9 mouse cellular contexts compared by ENCODE assay signal in genomic region chr10:60351248-60351647, GRCm38 (mm10). TPM values are rescaled to one million over a fixed set of nuclear protein-coding genes. Genes with fewer than 3 reads are reported as not detected.
DNase-seq lines count a peak whose midpoint lies in the region; ATAC-seq lines count a peak whose summit lies in the region.
"Had no signal": no experiment of that assay in that cellular context is flagged by ENCODE, and none has a peak within 500 bp of the region (broad histone marks: within the 10 kb centered on the region; RNA-seq: fewer than 3 reads in every experiment).

No protein-coding gene starts in this region.

- no peaks in the 10 kb centered on the region for H3K36me3 ChIP-seq in heart, embryonic 11.5 days (ENCODE audit: control insufficient read depth, insufficient read depth, low read length)
- no peaks in the 10 kb centered on the region for H3K36me3 ChIP-seq in hindbrain, embryonic 12.5 days
- H3K36me3 ChIP-seq in forebrain, embryonic 14.5 days (ENCODE audit: control insufficient read depth, insufficient read depth, low read length): no peaks in the 10 kb centered on the region

- H3K4me2 ChIP-seq in heart, embryonic 11.5 days: peak overlapping the region; percentile 42
- no peak overlapping the region for H3K4me2 ChIP-seq in hindbrain, embryonic 12.5 days (replicated peaks)
- H3K4me2 ChIP-seq in forebrain, embryonic 14.5 days (ENCODE audit: low read length): no peak overlapping the region

- no peak for DNase-seq in heart, postnatal 36 days
- peak; percentile 21 for DNase-seq in MN1 (ENCODE audit: low spot score)
- DNase-seq in lung, postnatal 36 days: peak; percentile 54
- DNase-seq in right cerebral cortex, postnatal 14 days: no peak
- no peak for DNase-seq in forebrain, embryonic 14.5 days (ENCODE audit: low spot score)

- intact Hi-C loops in heart, postnatal 36 days (cut with DNase I): loop anchor here (5.0 kb wide), 1 partner anchor 481 kb away; the partner anchor contains the start of gene Unc5b

- H3K4me3 ChIP-seq in heart, embryonic 11.5 days (ENCODE audit: low read depth, low read length): no peak overlapping the region
- no peak overlapping the region for H3K4me3 ChIP-seq in hindbrain, embryonic 12.5 days
- H3K4me3 ChIP-seq in forebrain, embryonic 14.5 days (ENCODE audit: low read depth, low read length): no peak overlapping the region

- H3K4me1 ChIP-seq in heart, embryonic 11.5 days (ENCODE audit: control insufficient read depth, insufficient read depth, low read length): peaks cover 48% of the 10 kb centered on the region
- H3K4me1 ChIP-seq in hindbrain, embryonic 12.5 days: peaks cover 42% of the 10 kb centered on the region
- peaks cover 15% of the 10 kb centered on the region for H3K4me1 ChIP-seq in forebrain, embryonic 14.5 days (ENCODE audit: control insufficient read depth, insufficient read depth, low read length)

- no peaks in the 10 kb centered on the region; the same call in 1 of the 2 replicates for H3K27me3 ChIP-seq in heart, embryonic 11.5 days (ENCODE audit: control insufficient read depth, insufficient read depth, low read length)
- peaks cover 24% of the 10 kb centered on the region for H3K27me3 ChIP-seq in hindbrain, embryonic 12.5 days
- peaks cover 9% of the 10 kb centered on the region for H3K27me3 ChIP-seq in forebrain, embryonic 14.5 days (replicated peaks; ENCODE audit: control insufficient read depth, insufficient read depth, low read length)

- 31% methylated on average over 3 of the region's 3 CpGs for WGBS in heart, embryonic 11.5 days (ENCODE audit: insufficient replicate concordance)
- 20% methylated on average over 3 of the region's 3 CpGs for WGBS in hindbrain, embryonic 12.5 days
- WGBS in forebrain, embryonic 14.5 days: 22% methylated on average over 3 of the region's 3 CpGs

- H3K9ac ChIP-seq in heart, embryonic 11.5 days (ENCODE audit: low read depth, low read length): no peak overlapping the region
- H3K9ac ChIP-seq in hindbrain, embryonic 12.5 days: no peak overlapping the region
- no peak overlapping the region for H3K9ac ChIP-seq in forebrain, embryonic 14.5 days (ENCODE audit: low read length)

- peak overlapping the region; percentile 76 for H3K27ac ChIP-seq in heart, embryonic 11.5 days (ENCODE audit: low read depth, low read length)
- H3K27ac ChIP-seq in hindbrain, embryonic 12.5 days: peak overlapping the region; percentile 72
- no peak overlapping the region for H3K27ac ChIP-seq in forebrain, embryonic 14.5 days (ENCODE audit: low read depth, low read length)

- ATAC-seq in heart, embryonic 11.5 days (replicated peaks; ENCODE audit: insufficient number of reproducible peaks, low FRiP score, low TSS enrichment): no peak
- ATAC-seq in hindbrain, embryonic 12.5 days (ENCODE audit: low FRiP score): 0 out of 2 replicates have a peak, but pooled peaks have one; percentile 18
- no peak for ATAC-seq in forebrain, embryonic 14.5 days
- ATAC-seq in megakaryocyte-erythroid progenitor cell, adult 5-6 weeks (replicated peaks; ENCODE audit: low FRiP score, low TSS enrichment, poor library complexity, severe bottlenecking): no peak

- no peaks in the 10 kb centered on the region for H3K9me3 ChIP-seq in heart, embryonic 11.5 days (replicated peaks; ENCODE audit: control insufficient read depth, low read length)
- H3K9me3 ChIP-seq in hindbrain, embryonic 12.5 days (replicated peaks): no peaks in the 10 kb centered on the region
- H3K9me3 ChIP-seq in forebrain, embryonic 14.5 days (replicated peaks; ENCODE audit: control insufficient read depth, low read length): no peaks in the 10 kb centered on the region

RNA-seq across cellular contexts. Expression of gene Vsir, which starts 4.6 kb away (rescaled TPM):
- 1.2 and 1.9 TPM in 2 replicates for polyA plus RNA-seq in heart, embryonic 11.5 days (2014; fragmentation: Nextera tagmentation; extraction: Ambion mirVana)
- 10 to 100 TPM; 17.6 to 27.0 TPM for total RNA-seq in heart, postnatal 36 days (2021)
- 1.9 and 2.9 TPM in 2 replicates for polyA plus RNA-seq in hindbrain, embryonic 12.5 days (2016; fragmentation: Nextera tagmentation; extraction: Ambion mirVana)
- 2.1 and 2.3 TPM in 2 replicates for polyA plus RNA-seq in forebrain, embryonic 14.5 days (2014; fragmentation: Nextera tagmentation; extraction: Ambion mirVana)
- 4.1 and 4.7 TPM in 2 replicates for total RNA-seq in megakaryocyte-erythroid progenitor cell, adult 5-6 weeks (2014; fragmentation: Nextera tagmentation)
- 3.3 and 4.7 TPM in 2 replicates for total RNA-seq in megakaryocyte-erythroid progenitor cell, adult 5-6 weeks (2017)

RNA-seq across cellular contexts. Expression of gene Gm17455, which starts 48.3 kb away (rescaled TPM):
- 0.66 and 1.6 TPM in 2 replicates for polyA plus RNA-seq in heart, embryonic 11.5 days (2014; fragmentation: Nextera tagmentation; extraction: Ambion mirVana)
- total RNA-seq in heart, postnatal 36 days (2021): not detected
- 5.6 and 9.0 TPM in 2 replicates for polyA plus RNA-seq in hindbrain, embryonic 12.5 days (2016; fragmentation: Nextera tagmentation; extraction: Ambion mirVana)
- 5.8 and 6.9 TPM in 2 replicates for polyA plus RNA-seq in forebrain, embryonic 14.5 days (2014; fragmentation: Nextera tagmentation; extraction: Ambion mirVana)
- total RNA-seq in megakaryocyte-erythroid progenitor cell, adult 5-6 weeks (2014; fragmentation: Nextera tagmentation): not detected in 2 replicates
- total RNA-seq in megakaryocyte-erythroid progenitor cell, adult 5-6 weeks (2017): not detected in 2 replicates
- total RNA-seq: heart, postnatal 14 days had no signal

Comparison
In these comparisons a context has a peak if more than half of its experiments do, and no peak if none do; other contexts are left out.
1. DNase-seq: peak in MN1 (single experiment) and lung, postnatal 36 days (single experiment); none in heart, postnatal 36 days (0 of 2), right cerebral cortex, postnatal 14 days (single experiment) and forebrain, embryonic 14.5 days (single experiment).